Mouse (Mus musculus) c-Kit-positive CD71-positive TER-119-negative erythroid progenitor cells, embryonic 14.5 days (primary cell): ENCODE data around the gene Arhgef3.

ENCODE experiments used
- DNase-seq: peaks from one replicate; pipeline ENCODE4 v3.0.0-alpha.2; 2013; ENCODE audit warnings: low read depth

The Arhgef3 gene

DNA sequence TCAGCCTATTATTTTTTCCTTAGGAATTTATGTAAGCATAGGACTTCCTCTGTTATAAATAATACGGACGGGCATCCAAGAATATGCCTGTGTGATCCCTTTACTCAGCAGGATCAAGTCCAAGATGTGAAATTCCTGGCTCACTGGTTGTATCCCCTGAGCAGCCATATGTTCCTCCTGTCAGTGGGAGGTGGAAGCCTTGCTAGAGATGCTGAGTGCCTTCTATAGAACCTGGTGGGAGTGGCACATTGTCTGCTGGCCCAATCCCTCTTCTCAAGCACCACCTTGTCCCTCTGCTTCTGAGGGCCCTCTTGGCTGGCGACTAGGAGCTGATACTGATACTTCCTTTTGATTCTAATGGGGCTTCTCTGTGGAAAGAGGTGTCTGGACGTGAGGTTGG, 155.1 kb downstream of the Arhgef3 start:
- no peak for DNase-seq

DNA sequence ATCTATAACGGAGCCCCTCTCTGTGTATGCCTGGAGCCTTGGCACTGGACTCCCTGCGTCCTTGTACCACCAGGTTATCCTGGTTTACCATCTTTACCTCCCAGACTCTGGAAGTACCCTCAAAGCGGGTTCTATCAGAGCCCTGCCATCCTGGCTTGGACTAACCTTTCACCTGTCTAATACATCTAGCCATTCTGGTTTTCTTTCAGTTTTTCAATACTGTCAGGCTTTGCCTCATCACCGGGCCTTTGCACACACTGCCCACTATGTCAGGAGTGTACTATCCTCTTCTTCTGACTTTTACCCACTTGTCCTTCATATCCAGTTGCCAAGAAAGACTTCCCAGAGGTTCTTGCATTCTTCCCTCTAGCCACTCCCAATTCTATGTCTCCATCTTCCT, 155.8 kb downstream of the Arhgef3 start:
- no peak for DNase-seq

DNA sequence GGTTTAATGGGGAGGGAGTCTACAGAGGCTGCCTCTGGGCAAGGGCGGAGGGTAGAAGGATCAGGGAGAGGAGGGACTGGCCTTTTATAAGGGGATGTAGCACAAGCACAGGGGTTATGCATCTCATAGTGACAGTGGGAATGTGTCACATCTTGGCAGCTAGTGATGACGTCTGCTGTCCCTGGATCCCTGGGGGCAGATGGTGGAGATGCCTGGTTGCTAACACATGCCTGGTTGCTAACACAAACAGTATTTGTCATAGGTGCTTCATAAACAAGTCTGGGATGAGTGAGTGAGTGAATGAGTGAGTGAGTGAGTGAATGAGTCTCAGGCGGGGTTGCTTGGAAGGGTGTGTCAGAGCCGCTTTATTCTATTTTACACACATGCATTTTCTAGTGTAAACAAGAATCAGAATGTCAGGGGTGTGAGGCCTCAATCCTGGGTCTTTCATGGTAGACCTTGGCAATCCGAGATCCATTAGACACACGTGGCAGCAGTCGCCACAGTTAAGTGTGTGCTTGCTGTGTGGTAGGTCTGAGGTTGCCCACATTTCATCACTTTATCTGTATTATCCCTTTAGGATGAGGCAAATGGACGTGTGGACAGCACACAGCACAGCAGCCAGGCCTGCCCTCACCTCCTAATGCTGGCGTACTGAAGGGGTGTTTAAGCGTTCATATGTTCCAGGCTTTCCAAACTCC, 156.8 kb downstream of the Arhgef3 start:
- DNase-seq = no peak

DNA sequence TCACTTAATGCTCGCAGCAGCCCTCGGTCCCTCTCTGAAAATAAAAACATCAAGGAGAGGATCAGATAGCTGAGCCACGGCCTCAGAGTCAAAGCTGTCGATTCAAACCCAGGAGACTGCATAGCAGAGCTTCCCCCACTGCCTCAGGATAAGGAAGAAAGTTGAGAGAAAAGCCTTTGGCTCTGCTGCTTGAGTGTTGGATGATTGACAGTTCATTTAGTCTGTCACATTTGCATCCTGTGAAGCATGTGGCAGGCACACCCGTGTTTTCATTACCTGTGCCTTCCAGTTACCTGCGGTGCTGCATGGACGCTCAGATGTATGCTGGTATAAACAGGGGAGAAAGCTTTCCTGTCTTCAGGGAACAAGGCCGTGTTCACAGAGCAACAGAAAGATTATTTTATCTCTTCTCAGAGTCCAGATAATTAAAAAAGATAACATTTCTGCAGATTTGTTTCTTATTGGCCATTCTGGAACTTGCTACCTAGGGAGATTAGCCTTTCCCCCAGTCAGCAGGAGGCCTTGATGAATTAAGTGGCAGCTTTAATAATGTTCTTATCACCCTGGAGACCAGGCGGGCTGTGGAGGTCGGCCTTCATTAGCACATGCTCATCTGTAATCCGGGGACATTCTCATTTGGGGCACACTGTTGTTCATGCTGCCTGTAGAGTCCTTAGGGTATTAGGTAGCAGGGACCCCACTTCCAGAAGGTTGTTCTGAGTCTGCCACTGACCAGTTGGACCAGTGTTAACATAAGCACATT, 157.6 kb downstream of the Arhgef3 start:
- no peak for DNase-seq

DNA sequence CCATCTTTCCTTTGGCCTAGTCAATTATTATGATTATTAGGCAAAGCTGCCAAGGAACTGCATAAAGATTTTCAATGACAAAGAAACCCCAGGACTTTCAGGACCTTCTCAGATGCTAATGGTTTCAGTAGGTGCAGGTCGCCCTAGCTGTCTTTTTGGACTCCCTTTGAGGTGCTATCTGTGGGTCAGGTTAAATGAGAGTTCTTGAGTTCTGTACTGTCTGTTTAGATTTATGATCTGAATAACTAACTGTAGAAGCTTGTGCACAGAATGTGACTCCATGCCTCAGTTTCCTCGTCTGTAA, 158.1 kb downstream of the Arhgef3 start:
- DNase-seq = no peak

DNA sequence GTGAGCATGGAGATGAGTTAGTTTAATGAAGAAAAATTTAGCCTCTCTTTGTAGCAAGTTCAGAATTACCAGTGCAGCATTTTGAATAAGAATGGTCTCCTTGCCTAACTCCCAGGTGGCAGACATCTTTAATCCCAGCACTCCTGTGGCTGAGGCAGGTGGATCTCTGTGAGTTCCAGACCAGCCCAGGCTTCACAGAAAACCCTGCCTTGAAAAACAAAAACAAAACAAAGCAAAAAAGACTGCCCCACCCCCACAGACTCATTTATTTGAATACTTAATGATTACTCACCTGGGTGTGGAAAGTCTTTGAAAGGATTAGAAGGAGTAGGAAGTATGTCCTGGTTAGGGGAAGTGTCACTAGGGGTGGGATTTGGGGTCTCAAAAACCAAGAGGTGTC, 158.5 kb downstream of the Arhgef3 start:
- DNase-seq = no peak

DNA sequence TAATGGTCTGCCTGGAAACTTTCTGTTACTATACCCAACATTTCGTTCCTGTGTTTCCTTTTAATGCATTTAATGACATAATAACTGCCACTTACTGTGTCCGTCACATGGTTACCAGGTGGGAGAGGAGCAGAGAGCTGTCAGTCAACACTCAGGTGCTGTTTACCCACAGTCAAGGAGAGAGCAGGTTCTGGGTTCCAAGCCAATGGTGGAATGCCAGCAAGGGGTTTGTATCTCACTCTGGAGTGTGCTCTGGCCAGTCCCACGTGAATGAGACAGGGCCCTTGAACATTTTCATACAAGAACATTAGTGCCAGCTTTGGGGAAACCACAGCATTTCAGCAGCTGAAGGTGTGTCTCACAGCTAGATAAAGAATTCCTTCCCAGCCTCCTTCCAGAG, 162.6 kb downstream of the Arhgef3 start:
- no peak for DNase-seq

DNA sequence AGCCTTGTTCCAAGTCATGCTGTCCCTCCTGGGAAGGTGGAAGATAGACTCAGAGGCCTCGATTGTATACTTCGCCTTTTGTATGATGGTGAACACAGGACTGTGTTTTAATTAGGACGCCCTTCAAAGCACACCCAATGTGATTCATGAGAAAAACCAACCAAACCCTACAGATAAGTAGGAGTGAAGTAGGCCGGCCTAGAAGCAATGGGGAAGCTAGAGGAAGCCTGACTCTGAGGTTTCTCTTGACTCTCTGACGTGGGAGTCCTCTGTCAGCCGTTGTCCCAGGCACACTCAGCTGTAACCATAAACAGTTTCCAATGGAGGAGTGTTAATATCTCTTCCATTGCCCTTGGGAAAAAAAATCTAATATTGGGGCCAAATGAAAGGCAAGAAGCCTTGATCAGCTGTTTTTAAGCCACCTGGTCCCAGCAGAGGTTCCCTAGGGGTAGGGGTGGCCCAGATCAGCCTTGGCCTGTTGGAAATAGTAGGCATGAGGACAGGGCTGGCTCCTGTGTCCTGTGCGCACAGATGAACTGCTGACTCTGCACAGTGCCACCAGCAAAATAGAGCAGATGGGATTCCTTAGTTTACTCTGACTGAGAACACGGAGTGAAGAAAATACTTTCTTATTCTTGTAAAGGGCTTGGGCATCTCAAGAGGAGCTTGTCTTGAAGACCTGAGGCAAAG, 165.6 kb downstream of the Arhgef3 start:
- no peak for DNase-seq

DNA sequence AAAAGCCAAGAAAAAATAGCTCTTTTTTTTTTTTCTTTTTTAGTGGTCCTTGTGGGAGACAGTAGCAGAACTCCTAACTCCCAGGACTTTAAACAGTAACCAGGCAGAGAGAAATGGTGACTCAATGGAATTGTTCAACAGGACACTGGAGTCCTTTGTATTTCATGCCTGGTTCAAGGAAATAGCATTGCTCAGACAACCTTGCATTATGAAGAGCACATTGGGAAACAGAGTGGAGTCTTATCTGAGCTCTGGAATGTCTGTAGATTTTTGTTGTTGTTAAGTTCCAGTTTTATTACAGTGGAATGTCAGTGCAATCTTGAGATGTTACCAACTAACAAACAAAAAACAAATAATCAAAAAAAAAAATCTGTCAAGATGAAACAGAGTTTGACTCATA, 169.3 kb downstream of the Arhgef3 start:
- DNase-seq = no peak

DNA sequence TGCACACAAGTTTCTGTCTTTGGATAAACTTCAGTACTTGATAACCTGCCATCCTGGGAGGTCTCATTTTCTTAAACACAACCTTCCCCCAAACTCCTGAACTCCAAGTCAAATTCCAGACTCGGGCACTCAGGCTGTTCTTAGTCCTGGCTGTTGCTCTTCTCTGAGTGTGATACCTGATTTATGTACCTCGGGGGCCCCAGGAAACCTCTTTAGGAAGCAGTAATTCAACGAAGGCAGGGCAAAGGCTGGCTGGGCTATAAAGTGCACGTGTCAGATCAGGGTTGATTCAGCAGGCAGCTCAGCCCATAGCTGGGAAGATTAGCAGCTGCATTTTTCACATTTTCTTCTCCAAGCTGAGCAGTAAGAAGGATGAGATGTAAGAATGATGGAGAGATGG, 171.5 kb downstream of the Arhgef3 start:
- no peak for DNase-seq

DNA sequence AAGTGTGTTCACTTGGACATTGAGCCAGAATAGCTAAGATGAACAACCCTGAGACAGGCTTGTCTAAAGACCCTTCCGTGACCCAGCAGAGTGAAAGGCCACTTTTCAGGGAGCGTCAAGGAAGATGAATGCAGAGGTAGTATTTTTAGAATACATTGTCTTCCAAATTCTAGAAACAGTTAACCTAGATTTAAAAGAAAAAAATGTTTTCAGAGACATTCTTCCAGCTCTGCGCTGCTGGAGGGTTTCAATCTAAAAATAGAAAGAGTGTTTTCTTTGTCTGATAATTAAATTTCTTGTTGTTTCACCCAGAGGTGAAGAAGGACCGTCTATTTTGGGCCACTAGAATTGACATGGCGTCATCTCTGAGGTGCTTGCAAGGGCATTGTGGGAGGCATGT, 174.4 kb downstream of the Arhgef3 start:
- no peak for DNase-seq

DNA sequence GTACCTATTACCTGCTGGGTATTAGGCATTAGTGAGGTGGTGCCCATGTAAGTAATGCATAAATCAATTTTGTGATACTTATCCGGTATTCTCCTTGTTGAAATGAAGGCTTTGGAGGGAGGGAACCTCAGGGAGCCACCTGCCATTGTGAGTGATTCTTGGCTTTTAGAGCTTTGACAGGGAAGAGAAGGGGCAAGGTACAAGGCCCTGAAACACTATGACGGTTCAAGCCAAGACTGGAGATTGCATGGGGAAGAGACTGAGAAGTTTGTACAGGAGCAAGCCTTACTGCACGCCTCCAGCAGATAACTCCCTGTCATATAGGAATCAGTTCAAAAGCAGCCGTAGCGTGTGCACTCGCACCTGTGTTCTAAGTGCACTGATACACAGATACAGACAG, 177.4 kb downstream of the Arhgef3 start:
- no peak for DNase-seq

DNA sequence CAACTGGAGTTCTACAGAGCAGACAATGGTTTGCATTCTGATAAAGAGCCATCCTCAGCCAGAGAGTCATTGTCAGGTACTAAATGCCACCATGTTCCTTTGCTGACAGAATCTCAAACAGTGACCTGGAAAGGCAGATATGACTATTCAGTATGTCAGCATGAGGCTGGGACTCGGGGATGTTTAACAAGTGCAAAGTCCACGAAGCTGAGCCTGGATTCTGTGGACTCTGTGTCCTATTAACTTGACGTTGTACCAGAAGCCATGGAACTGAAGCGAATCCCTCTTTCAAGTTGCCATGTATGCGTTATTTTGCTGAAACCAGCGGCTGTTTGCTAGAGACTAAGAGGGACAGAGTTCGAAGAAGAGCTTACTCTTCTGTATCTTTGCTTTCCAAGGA, 181.1 kb downstream of the Arhgef3 start:
- DNase-seq = no peak

DNA sequence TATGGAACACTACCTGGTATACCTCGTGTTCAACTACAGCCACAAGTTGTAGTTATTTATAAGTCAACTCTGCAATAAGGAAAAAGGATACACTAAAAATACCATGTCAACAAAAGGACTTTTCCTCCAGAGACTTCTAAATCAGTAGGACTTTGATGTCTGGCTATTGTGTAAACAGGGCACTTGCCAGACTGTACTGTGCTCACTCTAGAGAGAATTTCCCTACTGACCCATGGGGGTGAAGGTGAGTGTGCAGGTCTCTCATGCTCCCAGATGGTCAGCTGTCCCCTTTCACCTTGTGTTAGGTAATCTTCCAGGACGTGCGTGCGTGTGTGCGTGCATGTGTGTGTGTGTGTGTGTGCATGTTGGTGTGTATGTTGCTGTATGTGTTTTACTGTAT, 182.3 kb downstream of the Arhgef3 start:
- DNase-seq = no peak

DNA sequence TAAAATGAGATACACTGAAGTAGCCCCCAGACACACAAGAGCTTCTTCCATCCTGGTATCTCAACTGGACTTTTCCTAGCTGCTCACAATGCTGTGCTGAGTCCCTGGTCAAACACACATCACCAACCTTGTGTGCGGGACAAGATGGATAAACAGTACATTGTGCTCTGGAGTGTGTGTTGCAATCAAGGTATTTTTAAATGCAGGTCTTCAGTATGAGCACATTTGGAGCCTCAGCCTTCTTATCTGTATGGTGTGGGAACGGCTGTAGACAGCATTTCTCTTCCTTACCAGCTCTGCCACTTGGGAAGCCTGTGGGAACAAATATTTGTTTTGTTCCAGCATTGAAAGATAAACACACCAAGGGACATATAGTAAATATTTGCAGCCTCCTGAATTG, 184.2 kb downstream of the Arhgef3 start:
- DNase-seq = no peak

DNA sequence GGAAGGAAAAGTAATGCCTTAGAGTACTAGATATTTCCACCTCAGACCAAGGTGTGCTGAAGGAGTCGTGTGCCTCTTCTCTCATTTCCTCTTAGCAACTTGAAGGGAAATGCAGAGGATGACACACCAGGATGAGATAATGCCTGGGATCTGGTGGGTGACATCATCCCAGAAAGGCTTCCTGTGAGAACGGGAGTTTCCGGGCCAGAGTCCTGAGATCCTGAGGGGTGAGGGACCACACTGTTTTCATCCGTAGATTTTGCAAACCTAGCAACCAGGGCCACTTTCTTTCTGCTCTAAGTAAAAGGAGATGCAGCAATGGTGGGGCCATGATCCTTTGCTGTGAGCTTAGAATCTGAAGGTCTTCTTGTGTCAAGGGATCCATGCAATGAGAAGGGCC, 185.0 kb downstream of the Arhgef3 start:
- DNase-seq = no peak

DNA sequence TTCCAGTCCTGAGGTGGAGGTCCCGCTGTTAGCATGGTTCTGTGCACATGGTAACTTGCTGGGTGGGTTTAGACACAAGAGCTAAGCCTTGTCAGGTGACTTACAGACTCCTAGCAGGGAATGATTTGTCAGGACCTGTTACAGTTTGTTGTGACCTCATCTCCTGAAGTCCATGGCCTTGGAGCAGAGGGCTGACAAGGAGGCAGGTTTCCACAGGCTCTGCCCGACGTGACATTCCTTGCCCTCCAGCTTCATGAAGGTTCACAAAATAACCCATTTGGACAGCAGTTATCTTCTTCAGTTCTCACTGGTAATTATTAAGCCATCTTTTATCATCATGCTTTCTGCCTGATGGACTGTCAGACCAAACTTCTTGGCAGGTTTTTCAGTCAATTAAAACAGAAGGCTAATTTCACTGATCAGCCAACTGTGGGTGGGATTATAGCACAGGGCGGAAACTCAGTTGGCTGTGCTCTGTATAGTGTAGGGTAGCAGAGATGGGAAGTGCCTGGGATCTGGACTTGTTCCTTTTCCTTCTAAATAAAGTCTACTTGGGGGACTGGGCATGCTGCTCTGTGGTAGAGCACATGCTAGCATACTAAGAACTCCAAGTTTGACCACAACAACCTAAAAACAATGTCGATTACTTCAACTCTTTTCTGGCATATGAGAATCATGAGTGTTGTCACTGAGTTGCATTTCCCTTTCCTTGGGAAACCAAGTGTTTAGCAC, 187.2 kb downstream of the Arhgef3 start:
- no peak for DNase-seq

DNA sequence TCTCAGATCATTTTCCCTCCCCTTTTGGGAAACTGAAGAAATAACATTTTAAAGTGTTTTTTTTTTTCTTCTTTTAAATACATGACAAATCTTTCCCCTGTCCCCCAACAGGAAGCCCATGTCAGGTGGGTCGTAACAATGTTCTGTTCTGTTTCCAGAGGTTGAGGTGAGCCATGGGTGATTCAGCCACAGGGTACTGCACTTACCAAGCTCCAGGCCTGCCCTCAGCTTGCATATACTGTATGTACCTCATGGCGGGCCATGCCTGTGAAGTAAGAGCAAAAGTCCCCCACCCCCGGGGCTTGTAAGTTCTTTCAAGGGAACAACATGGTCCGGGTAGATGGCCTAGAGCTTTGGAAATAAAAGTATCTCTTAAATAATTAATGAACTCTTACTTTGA, 188.6 kb downstream of the Arhgef3 start:
- DNase-seq = no peak

DNA sequence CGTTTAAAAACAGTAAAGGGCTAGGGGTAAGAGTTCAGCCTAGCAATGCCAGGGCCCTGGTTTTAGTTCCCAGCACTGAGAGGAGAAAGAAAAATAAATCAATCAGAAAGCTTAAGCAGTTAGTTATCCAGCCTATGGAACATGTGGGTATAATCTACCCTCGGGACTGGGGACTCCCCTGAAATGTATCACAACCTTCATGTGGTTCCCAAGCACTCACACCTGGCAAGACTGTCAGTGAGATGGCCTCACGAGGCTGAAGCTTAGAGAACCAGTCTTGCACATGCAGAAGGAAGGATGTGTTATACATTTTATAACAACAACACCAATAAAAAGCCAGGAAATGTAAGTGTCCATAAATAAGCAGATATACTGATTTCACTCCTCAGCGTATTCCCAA, 189.7 kb downstream of the Arhgef3 start:
- DNase-seq = no peak

DNA sequence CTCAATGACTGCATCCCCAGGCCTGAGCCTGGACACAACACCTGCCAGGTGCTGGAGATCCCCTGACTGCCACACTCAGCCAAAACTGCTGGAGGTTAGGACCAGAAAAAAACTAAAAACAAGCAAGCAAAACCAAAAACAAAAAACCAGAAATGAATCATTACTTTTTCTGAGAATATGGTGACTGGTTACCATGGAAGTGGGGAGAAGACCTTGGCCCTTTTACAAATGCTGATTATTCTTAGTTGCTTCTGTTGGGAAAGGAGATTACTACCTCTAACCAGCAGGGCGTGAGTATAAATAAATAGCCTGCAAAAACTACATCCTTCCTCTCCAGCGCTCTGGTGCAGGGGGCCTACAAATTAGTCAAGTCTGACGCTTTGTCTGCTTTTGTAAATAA, 194.1 kb downstream of the Arhgef3 start:
- no peak for DNase-seq

DNA sequence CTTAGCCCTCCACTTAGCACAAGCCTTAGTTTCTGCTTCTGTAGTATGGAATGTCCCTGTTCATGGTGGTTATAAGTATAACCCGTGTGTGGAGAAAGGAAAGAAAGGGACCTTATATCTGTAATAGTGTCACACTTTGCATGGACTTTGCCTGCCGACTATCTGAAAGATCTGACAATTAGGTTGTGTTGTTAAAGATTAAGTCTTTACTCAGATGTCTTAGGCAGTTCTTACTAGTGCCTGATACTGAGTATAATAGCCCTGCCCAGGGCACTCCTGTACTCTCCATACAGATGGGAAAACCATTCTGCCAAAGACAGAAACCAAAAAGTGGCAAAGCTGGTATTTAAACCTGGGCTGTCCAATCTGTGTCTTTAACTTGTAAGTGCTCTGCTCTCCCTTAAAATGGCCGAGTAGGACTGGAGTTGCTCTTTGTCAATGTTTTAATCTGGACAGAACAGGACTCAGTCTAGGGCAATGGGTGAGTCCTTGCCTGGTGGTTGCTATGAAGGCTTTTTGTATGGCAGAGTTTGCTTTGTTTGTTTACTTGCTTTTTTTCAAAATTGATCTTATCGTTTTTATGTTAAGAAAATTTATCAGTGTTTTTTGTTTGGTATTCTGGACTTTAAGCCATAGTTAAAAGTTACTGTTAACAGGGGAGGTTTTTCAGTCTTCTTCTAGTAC, 196.0 kb downstream of the Arhgef3 start:
- no peak for DNase-seq

DNA sequence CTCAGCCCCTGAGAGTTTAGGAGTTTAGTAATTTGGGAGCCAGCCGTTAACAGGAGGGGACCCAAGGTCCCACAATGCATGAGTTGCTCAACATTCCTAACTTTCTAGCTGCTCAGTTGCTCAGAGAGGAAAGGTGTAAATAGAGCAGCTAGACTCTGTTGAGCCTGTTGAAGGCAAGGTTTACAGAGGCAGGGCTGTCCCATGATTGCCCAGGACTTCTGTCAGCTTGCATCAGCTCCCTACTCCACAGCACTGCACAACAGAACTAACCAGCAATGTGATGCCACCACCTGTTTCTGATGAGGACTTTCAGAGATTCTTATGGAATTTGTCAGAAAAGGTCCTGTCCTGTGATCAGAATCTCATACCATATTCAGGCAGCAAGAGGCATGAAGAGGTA, 197.7 kb downstream of the Arhgef3 start:
- DNase-seq = no peak
